Mouse (Mus musculus): ENCODE results near the gene Ssmem1. TPM values are rescaled to one million over a fixed set of nuclear protein-coding genes. Genes with fewer than 3 reads are reported as not detected.

The Ssmem1 gene
- polyA plus RNA-seq, 1 experiment from 2014 or later = 0.49 TPM

DNA sequence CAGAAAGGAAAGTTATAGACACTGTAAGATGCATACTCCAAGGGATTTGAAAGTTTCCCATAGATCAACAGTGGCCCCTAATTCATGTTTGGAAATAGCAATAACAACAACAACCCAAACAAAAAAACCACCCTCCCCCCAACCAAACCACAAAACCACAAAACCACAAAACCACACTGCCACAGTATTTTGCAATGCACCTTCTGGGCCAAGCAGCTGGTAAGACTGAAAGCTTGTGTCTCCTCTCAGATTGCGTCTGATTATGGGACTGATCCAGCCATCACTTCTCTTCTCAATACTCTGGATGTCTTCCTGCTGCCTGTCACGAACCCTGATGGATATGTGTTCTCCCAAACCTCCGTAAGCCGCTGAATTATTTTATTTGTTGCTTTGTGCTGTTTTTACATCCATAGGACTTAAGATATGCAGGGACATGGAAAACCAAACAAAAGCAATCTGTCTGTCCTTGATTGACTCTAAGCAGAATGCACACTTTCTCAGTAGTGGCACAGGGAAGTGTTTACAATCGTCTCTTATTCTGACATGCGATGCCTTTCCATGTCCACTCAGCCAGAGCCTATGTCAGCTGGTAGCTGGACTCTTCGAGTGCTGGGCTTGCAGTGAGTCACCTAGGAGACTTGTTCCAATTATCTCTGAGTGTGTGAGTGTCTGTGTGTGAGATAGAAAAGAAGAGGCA lies 41.0 kb downstream of the Ssmem1 start:
- no peaks in the 10 kb centered on the region for H3K9me3 ChIP-seq
- ATAC-seq (ENCODE audit: low FRiP score, low read depth) = no peak
- no peaks in the 10 kb centered on the region for H3K27me3 ChIP-seq (replicated peaks)
- peaks cover 30% of the 10 kb centered on the region for H3K4me1 ChIP-seq
- no peak overlapping the region for H3K9ac ChIP-seq
- H3K36me3 ChIP-seq = no peaks in the 10 kb centered on the region
- H3K27ac ChIP-seq = no peak overlapping the region
- no peak overlapping the region for H3K4me2 ChIP-seq (replicated peaks)
- H3K4me3 ChIP-seq = no peak overlapping the region
- WGBS = 70% methylated on average over 7 of the region's 7 CpGs

DNA sequence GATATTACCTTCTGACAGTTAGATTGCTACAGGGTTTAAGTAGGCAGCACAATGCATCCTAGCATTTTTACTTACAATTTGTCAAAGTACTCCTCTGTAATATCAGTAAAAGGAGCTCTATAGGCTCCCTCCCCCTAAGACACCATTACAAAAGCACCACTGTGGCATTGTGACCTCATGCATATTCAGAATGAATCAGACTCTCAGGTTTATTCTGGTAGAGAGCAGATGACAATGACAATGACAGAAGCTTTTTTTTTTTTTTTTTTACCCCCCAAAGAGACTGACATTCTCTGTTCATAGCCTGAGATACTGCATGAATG lies 41.5 kb downstream of the Ssmem1 start:
- Histone ChIP-seq H3K27me3 (replicated peaks) (no peaks in the 10 kb centered on the region), H3K36me3 (no peaks in the 10 kb centered on the region), H3K9me3 (no peaks in the 10 kb centered on the region), H3K4me1 (peaks cover 25% of the 10 kb centered on the region), H3K4me3 (no peak overlapping the region), H3K4me2 (replicated peaks) (no peak overlapping the region), H3K27ac (no peak overlapping the region), H3K9ac (no peak overlapping the region)
- no peak for ATAC-seq (ENCODE audit: low FRiP score, low read depth)

DNA sequence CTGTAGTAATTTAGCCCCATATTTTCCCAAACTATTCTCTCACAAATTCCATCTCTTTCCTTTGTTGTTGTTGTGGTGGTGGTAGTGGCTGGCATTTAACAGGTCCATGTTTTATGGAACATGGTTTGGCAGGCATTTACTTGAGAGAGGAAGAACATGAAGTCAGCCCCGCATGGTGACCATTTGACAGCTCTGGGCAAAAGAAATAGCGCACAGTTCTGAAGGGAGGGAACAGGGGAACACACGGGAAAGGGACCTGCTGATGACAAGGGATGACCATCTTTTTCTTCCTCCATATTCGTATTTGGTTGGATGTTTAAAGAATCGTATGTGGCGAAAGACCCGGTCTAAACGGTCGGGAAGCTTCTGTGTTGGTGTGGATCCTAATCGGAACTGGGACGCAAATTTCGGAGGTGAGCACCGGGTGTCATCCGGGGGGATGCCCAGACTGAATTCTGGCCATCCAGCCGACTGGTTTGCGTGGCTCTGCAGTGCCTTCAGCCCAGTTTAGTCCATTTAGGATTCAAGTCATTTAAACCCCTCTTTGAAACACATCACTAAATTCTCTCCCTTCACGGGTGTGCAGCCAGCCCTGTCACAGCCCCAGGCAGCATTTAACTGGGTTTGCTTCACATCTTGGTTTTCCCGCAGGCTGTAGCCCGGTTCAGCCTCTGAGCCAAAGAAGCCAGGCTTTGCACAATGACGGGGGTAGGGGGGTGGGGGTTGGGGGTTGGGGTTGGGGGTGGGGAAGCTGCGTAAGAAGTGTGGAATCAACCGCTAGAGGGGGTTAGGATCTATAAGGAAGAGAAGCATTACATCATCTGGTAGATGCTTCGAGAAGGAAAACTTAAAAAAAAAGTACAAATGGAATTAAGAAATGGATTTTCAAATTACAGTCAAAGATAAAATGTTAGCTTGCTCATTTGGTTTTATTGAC lies 42.3 kb downstream of the Ssmem1 start:
- H3K4me2 ChIP-seq (replicated peaks) = peak overlapping the region; percentile 40
- peaks cover 19% of the 10 kb centered on the region for H3K4me1 ChIP-seq
- ATAC-seq (ENCODE audit: low FRiP score, low read depth) = peak; percentile 59; the same call in 1 of the 2 replicates
- no peaks in the 10 kb centered on the region for H3K36me3 ChIP-seq
- 20% methylated on average over 23 of the region's 23 CpGs for WGBS
- no peaks in the 10 kb centered on the region for H3K9me3 ChIP-seq
- H3K4me3 ChIP-seq = no peak overlapping the region
- no peak overlapping the region for H3K9ac ChIP-seq
- no peak overlapping the region for H3K27ac ChIP-seq
- H3K27me3 ChIP-seq (replicated peaks) = no peaks in the 10 kb centered on the region

DNA sequence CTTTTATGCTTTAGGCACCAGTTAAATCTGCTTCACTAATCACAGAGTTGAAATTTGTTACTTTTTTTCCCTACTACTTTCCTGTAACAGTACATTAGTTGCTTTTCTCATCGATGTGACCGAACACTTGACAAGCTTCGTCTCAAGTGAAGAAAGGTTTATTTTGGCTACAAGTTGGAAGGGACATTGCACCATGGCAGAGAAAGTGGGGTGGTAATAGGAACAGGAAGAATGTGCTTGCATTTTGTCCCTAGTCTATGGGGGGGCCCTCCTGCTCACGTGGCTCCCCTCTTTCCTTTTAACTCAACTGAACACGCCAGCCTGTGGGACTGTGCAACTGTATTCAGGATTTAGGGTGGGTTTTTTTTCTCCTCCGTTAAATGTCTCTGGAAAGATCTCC lies 43.0 kb downstream of the Ssmem1 start:
- H3K27me3 ChIP-seq (replicated peaks) = no peaks in the 10 kb centered on the region
- no peak overlapping the region for H3K27ac ChIP-seq
- H3K4me2 ChIP-seq (replicated peaks) = no peak overlapping the region
- H3K4me3 ChIP-seq = no peak overlapping the region
- H3K9ac ChIP-seq = no peak overlapping the region
- H3K4me1 ChIP-seq = peaks cover 18% of the 10 kb centered on the region
- ATAC-seq (ENCODE audit: low FRiP score, low read depth) = no peak
- 59% methylated on average over 6 of the region's 6 CpGs for WGBS
- H3K36me3 ChIP-seq = no peaks in the 10 kb centered on the region
- no peaks in the 10 kb centered on the region for H3K9me3 ChIP-seq

DNA sequence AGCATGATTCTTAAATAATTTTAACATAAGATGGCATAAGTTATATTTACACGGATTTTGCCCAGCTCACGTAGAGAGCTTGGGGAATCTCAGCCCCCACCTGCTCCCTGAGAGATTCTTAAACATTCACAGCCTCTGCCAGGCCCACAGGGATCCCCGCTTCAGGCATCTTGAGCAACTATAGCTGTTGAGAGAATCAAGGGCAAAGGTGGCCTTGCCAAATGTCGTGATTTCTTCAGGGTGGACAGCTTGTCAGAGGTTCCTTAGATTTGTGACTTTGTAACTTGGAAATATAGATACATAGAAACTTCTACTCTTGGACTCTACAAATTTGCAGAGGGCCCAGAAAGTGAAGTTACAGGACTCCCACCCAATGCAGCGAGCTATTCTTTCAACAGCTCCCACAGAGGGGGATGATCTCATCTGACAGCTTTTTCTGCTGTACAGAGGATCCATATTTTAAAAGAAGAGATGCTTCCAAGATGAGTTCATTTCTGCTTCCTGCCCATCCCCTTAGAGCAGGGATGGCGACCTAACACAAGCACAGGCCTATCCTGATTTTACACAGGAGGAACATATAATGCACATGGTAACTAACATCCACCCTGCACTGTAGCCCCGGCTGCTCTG lies 43.8 kb downstream of the Ssmem1 start:
- H3K36me3 ChIP-seq = no peaks in the 10 kb centered on the region
- no peak overlapping the region for H3K4me3 ChIP-seq
- H3K4me2 ChIP-seq (replicated peaks) = no peak overlapping the region
- no peak for ATAC-seq (ENCODE audit: low FRiP score, low read depth)
- H3K9ac ChIP-seq = no peak overlapping the region
- no peaks in the 10 kb centered on the region for H3K9me3 ChIP-seq
- H3K27ac ChIP-seq = no peak overlapping the region
- WGBS = 82% methylated on average over 7 of the region's 7 CpGs
- H3K27me3 ChIP-seq (replicated peaks) = no peaks in the 10 kb centered on the region
- H3K4me1 ChIP-seq = peaks cover 14% of the 10 kb centered on the region

DNA sequence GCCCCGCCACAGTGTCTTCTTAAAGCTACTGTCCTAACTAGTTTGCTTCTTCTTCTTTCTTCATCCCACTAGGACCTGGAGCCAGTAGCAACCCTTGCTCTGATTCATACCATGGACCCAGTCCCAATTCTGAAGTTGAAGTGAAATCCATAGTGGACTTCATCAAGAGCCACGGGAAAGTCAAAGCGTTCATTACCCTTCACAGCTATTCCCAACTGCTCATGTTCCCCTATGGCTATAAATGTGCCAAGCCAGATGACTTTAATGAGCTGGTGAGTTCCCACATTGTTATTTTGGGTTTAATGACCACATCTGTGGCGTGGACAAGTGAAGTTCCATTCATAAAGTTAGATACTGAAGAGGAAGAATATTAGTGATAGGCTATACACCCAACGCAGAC lies 44.4 kb downstream of the Ssmem1 start:
- no peak overlapping the region for H3K9ac ChIP-seq
- H3K27me3 ChIP-seq (replicated peaks) = no peaks in the 10 kb centered on the region
- 77% methylated on average over 5 of the region's 5 CpGs for WGBS
- no peak overlapping the region for H3K4me2 ChIP-seq (replicated peaks)
- no peak for ATAC-seq (ENCODE audit: low FRiP score, low read depth)
- H3K36me3 ChIP-seq = no peaks in the 10 kb centered on the region
- no peaks in the 10 kb centered on the region for H3K9me3 ChIP-seq
- peaks cover 12% of the 10 kb centered on the region for H3K4me1 ChIP-seq
- H3K4me3 ChIP-seq = no peak overlapping the region
- no peak overlapping the region for H3K27ac ChIP-seq

DNA sequence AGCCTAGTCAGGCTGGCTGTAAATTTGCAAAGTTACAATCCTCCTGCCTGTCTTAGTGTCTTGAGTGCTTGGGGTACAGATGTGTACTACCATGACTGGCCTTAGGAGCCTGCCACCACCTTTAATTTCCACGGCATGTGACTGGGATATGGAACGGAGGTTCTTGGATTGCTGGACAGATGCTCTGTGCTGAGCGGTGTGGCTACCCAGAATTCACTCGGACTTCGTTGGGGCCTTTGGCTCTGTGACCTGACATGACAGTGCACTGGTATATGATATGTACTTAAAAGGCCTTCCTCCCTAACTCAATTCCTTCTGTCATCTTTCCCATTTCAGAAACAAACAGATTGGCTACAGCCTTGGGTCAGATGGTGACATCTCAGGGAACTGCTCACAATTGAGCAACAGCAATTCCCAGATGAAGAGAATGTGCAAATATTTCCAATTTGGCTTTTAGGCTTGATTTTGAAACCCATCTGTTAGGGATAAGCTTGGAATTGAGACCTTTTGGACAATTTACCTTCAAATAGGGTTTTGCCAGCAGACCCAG lies 45.0 kb downstream of the Ssmem1 start:
- Histone ChIP-seq H3K9ac (no peak overlapping the region), H3K27me3 (replicated peaks) (no peaks in the 10 kb centered on the region), H3K27ac (no peak overlapping the region), H3K4me2 (replicated peaks) (no peak overlapping the region), H3K4me1 (peaks cover 6% of the 10 kb centered on the region; the same call in 1 of the 2 replicates), H3K4me3 (no peak overlapping the region), H3K9me3 (no peaks in the 10 kb centered on the region), H3K36me3 (no peaks in the 10 kb centered on the region)
- WGBS = 92% methylated on average over 5 of the region's 5 CpGs
- no peak for ATAC-seq (ENCODE audit: low FRiP score, low read depth)

DNA sequence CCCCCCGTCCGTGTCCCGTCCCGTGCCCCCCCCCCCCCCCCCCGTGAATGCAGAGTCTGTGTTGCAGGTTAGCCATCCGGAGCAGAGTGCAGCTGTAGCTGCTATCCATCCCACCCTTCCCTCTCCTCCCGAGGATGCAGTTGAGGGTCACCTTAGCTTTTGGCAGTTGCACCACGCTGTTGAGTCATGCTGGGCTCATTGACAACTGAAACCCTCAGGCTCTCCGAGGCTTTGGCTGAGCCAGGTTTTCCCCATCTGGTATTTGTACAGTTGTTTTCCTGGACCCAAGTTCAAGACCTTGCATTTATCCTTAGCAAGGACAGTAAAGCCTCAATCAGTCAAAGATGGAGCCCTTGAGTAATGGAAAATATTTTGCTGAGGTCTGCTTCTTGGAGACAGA lies 46.4 kb downstream of the Ssmem1 start:
- no peak overlapping the region for H3K4me3 ChIP-seq
- no peak for ATAC-seq (ENCODE audit: low FRiP score, low read depth)
- H3K9me3 ChIP-seq = no peaks in the 10 kb centered on the region
- no peak overlapping the region for H3K4me2 ChIP-seq (replicated peaks)
- no peaks in the 10 kb centered on the region for H3K36me3 ChIP-seq
- no peak overlapping the region for H3K27ac ChIP-seq
- no peaks in the 10 kb centered on the region for H3K27me3 ChIP-seq (replicated peaks)
- WGBS = 20% methylated on average over 4 of the region's 9 CpGs
- no peak overlapping the region for H3K9ac ChIP-seq
- H3K4me1 ChIP-seq = peaks cover 6% of the 10 kb centered on the region; the same call in 1 of the 2 replicates

DNA sequence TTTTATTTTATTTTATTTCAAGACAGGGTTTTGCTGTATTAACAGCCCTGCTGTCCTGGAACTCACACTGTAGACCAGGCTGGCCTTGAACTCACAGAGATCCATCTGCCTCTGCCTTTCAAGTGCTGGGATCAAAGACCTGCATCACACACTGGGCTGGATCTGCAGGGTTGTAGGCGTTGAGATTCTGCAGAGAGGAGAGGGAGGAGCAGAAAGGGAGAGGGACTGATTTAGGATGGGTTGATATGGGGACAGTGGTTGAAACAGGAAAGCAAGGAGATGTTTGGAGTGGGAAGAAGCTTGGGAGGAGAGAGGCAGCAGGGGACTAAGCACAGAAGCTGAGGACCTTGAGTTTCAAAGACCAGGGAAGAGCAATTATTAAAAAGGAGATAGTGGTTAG lies 50.1 kb downstream of the Ssmem1 start:
- H3K36me3 ChIP-seq = no peaks in the 10 kb centered on the region
- WGBS = 66% methylated on average over 1 of the region's 1 CpGs
- H3K4me1 ChIP-seq = no peaks in the 10 kb centered on the region
- H3K27ac ChIP-seq = no peak overlapping the region
- no peaks in the 10 kb centered on the region for H3K27me3 ChIP-seq (replicated peaks)
- no peaks in the 10 kb centered on the region for H3K9me3 ChIP-seq
- H3K4me3 ChIP-seq = no peak overlapping the region
- no peak for ATAC-seq (ENCODE audit: low FRiP score, low read depth)
- H3K4me2 ChIP-seq (replicated peaks) = no peak overlapping the region
- no peak overlapping the region for H3K9ac ChIP-seq

DNA sequence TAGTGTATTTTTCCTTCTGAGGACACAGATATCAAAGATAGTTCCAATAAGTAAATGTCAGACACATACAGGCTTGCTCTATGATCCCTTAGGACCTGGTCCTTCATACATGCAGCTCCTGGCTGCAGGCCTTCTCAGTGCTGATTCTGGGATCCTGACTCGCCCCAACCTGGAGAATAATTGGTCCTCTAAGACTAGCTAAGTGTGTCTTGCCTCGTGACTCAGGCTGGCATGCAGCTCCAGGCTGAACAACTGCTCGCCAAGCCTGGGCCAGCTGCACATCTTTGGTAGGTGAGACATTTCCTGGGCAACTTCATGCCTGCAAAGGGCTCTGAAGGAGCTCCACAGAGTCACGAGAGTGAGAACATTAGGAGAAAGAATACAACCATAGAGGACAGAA lies 52.5 kb downstream of the Ssmem1 start:
- H3K27ac ChIP-seq = no peak overlapping the region
- H3K27me3 ChIP-seq (replicated peaks) = no peaks in the 10 kb centered on the region
- H3K4me1 ChIP-seq = no peaks in the 10 kb centered on the region
- H3K36me3 ChIP-seq = no peaks in the 10 kb centered on the region
- no peak overlapping the region for H3K4me2 ChIP-seq (replicated peaks)
- no peaks in the 10 kb centered on the region for H3K9me3 ChIP-seq
- WGBS = 78% methylated on average over 4 of the region's 4 CpGs
- no peak overlapping the region for H3K9ac ChIP-seq
- H3K4me3 ChIP-seq = no peak overlapping the region
- ATAC-seq (ENCODE audit: low FRiP score, low read depth) = no peak

DNA sequence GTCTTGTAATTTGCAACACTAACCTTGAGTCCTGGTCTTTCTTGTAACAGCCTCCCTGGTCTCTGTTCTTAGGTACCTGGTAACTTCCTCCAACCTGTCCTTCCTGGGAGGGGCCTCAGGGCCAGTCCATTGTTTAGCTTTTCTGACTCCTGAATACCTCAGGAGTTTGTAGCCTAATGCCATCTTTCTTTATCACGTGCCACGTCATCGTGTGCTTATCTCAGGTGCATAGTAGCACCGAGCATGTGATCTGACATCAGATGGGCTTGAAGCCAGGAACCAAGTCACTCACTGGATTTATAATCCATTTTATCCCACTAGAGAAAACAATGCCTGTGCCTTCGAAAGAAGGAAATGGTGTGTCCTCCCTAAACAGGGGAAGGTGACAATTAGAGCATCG lies 53.9 kb downstream of the Ssmem1 start:
- Histone ChIP-seq H3K4me1 (no peaks in the 10 kb centered on the region), H3K4me2 (replicated peaks) (no peak overlapping the region), H3K27ac (no peak overlapping the region), H3K9me3 (no peaks in the 10 kb centered on the region), H3K36me3 (no peaks in the 10 kb centered on the region), H3K27me3 (replicated peaks) (no peaks in the 10 kb centered on the region), H3K4me3 (no peak overlapping the region), H3K9ac (no peak overlapping the region)
- 87% methylated on average over 6 of the region's 6 CpGs for WGBS
- ATAC-seq (ENCODE audit: low FRiP score, low read depth) = no peak

DNA sequence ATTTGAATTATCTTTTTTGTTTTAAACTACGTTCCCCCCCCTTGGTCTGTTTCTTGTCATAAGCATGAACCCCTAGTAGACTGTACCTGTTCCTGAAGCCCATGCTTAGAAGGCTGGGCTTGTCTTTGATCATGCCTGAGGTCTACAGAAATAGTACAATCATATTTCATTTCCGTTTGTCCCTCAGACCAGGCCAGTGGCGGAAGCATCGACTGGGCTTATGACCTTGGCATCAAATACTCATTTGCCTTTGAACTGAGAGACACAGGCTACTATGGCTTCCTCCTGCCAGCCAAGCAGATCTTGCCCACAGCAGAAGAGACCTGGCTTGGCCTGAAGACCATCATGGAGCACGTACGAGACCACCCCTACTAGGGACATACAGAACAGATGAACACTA lies 54.4 kb downstream of the Ssmem1 start:
- Histone ChIP-seq H3K27me3 (replicated peaks) (no peaks in the 10 kb centered on the region), H3K9me3 (no peaks in the 10 kb centered on the region), H3K36me3 (no peaks in the 10 kb centered on the region), H3K4me1 (no peaks in the 10 kb centered on the region), H3K9ac (no peak overlapping the region), H3K27ac (no peak overlapping the region), H3K4me3 (no peak overlapping the region), H3K4me2 (replicated peaks) (no peak overlapping the region)
- 92% methylated on average over 6 of the region's 6 CpGs for WGBS
- ATAC-seq (ENCODE audit: low FRiP score, low read depth) = no peak
